Mouse (Mus musculus): ENCODE results near the gene Gm45261. TPM values are rescaled to one million over a fixed set of nuclear protein-coding genes. Genes with fewer than 3 reads are reported as not detected.

Gene Gm45261
- not detected in 2 replicates for polyA plus RNA-seq (2012; rRNA removed; ENCODE audit: low replicate concordance)

DNA sequence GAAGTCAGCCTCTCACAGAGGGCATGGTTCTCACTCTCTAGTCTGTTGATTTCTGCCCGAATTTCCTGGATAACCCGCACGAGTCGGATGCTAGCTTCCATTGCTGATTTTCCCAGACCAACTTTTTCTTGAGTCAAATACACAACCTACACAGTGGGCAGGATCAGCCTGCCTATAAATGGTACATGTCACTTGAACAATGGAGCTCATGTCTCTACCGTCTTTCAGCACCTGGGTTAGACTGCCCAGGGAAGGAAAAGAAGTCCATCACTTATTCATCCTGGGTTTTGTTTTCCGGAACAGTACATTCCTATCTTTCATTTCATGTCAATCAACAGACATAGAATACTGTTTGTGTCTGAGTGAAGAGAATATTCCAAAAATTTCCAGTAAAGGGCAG lies at the start of gene Gm45261:
Gm45261 (minus strand) TSS at position 101 of the 400 bp plus-strand sequence.

Other genes with a start within 250 kb of the Gm45261 start
- 0.26 and 0.27 TPM in 2 replicates for gene Fam124b, start 243.0 kb downstream of the Gm45261 start, polyA plus RNA-seq (2012; rRNA removed; ENCODE audit: low replicate concordance)
- gene Cul3, start 121.0 kb downstream of the Gm45261 start, polyA plus RNA-seq (2012; rRNA removed; ENCODE audit: low replicate concordance), result 5.8 and 20.8 TPM in 2 replicates

All from mammary gland, adult 2 months (tissue).